Mouse (Mus musculus) cerebellum, adult 8-10 months (tissue): ENCODE measurements around the gene Stox1.

Experiments
- DNase-seq: peaks from one replicate; pipeline ENCODE4 v3.0.0; 2022

Gene Stox1

GRCm38 (mm10) chr10:62664963-62665590 is 60.9 kb downstream of the Stox1 start:
- no peak for DNase-seq

DNA sequence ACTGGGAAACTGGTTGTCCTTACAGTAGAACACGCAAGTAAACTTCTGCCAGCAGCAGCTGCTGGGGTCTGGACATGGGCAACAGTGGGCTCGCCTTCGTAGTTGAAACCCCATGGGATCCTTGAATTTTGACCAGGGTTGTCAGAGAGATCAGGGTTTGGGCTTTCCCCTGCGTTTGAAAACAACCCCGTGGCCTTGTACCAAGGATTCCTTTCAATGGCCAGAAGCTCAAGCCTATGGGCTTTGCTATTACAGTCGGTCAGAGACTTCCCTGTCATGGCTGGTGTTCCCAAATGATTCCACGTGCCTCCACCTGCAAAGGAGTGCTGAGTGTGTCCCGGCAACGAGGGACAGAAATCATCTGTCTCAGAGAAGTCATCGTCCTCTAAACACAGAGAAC is 61.8 kb downstream of the Stox1 start:
- DNase-seq = no peak

DNA sequence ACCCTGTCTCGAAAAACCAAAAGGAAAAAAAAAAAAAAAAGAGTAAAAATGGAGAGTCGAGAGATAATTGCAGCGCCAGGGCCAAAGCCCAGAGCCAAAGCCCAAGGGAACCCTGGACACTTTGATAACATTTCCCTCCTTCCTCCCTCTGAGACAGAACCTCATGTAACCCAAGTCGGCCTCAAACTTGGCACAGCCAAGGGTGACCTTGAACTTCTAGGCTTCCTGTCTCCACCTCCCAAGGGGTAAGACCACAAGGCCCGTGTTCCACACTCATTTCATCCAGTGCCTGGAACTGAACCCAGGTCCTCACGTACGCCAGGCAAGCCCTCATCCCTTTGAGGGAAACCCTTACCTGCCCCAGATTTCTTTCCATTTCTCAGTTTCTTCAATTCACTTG is 69.2 kb downstream of the Stox1 start:
- no peak for DNase-seq

DNA sequence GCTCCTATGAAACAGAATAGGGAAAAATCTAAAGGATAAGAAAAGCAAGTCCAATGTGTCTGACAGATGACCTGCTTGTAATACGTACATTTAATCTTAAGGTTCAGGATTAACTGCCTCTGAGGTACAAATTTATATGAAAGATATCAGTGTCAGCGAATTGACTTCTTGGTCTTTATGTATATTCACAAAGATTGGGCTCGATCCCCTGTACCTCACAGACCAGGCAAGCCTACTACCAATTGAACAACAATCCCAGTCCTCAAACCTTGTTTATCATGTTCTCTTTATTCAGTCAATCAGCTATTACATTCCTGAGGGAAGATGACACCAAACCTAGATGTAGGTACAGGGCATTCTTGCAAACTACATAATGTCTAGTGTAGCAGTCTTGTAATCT is 74.0 kb downstream of the Stox1 start:
- no peak for DNase-seq

DNA sequence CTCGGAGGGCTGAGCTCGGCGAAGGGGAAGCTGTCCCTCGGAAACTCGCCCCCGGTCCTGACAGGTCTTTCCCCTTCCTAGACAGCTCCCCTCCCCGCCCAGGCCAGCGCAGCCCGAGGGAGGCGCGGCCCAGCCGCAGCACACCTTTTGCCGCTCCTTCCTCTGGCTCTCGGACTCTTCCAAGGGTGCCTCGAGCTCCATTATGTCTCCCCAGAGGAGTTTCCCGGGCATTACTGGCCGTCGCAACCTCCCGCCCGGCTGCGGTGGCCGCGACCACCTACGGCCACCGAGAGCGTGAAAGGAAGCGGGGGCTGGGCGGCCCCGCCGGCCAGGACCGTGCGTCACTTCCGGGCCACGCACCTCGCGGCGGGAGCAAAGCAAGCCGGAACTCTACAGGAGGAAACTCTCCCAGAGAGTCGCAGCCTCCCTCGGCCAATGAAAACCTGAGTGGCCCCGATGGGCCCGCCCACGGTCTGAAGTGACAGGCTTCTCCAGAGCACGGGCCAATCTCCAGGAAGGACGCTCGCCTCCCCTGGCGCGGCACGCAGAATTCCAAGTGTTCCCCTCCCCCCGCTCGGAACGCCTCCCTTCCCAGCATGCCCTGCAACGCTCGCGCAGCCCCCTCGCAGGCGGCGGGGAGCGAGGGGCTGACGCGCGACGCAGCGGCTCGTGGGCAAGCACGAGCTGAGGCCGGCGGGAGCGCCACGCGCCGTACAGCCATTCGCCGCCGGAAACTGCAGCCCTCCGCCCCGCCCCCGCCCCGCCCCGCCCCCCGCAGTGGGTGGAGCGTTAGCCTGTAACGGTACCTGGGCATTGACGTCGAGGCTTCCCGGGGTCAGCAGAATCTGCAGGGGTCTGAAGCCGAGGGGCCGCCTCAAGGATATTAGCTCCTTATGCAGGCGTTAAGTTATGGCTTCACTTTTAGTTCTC is 74.8 kb downstream of the Stox1 start, which contains the start of gene Ddx50:
Gene Ddx50 (minus strand): TSS at position 338 of the 930 bp plus-strand sequence.
- DNase-seq = peak; percentile 99

GRCm38 (mm10) chr10:62650358-62650782 is 75.6 kb downstream of the Stox1 start:
- no peak for DNase-seq
